Mouse (Mus musculus) right cerebral cortex, postnatal 4 days (tissue): ENCODE measurements around the gene Ptprg.
"Not testable (repeated sequence)": the region's sequence is repeated elsewhere in the genome, so short reads cannot be mapped to it uniquely, and the experiment has no call there.

Experiments
- DNase-seq: peaks from one replicate; pipeline ENCODE4 v3.0.0-alpha.2; 2022

Gene Ptprg

DNA sequence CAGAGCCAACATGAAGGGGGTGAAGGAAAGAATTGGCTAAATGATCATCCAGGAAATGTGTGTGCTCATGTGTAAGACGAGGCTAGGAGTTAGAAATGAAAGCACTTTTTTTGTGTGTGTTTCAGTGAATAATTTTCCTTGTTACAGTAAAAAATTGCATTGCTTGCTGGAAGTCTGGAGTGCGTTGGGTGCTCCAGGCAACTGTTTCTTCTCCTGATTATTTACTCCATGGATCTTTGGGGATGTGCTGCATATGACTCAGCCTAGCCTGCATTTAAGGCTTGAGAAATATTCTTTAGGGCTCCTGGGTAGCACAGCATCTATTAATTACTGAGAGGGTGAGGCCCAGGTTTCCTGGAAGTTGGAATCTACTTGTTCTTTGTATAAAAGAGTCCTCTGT lies 435.6 kb downstream of the Ptprg start:
- no peak for DNase-seq

DNA sequence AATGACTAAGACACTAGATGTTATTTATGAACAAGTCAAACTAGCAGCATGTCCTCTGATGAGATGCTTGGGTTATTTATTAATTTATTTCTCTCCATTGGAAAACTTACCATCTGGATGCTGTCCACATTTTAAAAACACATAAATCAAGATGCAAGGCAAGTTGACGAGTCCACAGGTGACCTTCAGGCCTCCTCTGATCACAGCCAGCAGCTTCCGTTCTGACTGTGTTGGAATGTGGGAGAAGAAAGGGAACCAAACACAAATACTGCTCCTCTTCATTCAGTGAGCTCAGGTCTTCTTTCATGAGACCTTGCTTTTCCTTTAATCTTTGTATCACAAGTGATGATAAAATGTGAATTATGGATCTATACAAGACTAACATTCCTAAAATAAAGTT lies 437.8 kb downstream of the Ptprg start:
- no peak for DNase-seq

- no peak for DNase-seq
Measured at GRCm38 (mm10) chr14:11992111-11992510, 438.8 kb downstream of the Ptprg start.

DNA sequence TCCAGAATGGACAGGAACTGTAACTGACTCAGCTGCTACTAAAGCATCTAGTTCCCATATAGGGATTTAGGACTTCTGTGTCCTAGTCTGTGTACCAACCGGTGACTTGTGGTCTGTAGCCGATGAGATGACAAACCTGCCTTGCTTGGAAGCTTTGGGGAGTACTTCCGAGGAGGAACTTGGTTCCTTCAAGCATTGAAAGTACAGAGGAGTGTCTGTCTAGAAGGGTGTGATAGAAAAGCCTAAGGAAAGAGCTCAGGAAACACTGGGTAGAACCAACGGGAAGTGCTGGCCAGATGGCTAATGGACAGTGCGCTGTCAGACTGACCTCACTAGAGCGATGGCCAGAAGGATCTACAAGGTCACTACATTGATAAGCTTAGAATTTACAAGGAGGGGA lies 439.2 kb downstream of the Ptprg start:
- no peak for DNase-seq

DNA sequence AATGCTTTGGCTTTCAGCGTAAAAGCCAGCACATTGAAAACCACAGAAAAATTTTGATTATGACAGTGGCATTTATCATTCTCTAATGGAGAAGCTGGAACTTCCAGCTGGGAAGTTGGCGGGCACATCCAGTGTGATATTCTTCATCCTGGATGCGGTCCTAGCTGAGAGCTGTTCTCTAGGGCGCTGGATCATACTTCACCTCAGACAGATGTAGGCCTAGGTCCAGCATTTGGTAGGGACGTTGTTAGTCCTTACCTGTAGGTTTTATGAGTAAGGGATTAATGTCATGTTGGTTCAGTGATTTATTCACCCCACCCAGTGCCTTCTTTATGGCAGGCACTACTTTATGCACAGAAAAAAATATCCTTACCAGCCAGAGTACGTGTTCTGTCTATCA lies 444.2 kb downstream of the Ptprg start:
- DNase-seq: no peak

DNA sequence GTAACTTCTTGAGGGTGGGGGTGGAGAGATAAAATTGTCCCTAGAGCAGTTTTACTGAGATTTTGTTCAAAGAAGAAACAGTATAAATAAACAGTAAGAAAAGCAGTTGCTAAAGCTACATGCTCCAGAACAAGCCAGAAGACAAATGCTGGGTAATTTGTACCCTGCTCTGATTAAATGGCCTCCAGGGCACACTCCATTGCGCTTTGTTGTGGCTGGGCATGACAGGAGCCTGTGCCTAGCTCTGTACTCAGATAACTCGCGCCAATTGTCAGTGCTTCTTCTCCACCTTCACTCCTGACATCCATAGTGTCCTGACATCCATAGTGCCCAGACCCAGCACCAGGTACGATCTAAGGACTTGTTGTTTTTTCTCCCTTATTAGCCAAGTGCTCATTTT lies 445.1 kb downstream of the Ptprg start:
- DNase-seq: no peak

- no peak for DNase-seq
Measured at GRCm38 (mm10) chr14:12004061-12004460, 450.7 kb downstream of the Ptprg start.

DNA sequence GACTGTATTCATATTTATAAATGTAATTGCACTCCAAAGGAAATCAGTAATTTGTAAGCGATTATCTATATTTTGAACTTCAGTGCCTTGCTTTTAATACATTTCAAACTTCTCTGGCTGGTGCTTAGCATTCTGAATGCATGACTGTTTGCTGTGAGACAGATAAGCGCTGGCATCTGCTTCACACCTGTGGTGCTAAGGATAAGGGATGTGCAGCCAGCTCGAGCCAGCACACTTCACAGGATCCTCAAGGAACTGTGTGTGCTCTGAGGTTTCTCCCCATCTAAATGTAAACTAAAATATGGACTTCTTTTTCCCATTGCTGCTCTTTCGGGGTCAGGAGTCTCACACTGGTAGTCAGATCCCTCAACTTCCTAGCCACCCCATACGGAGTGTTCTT lies 458.4 kb downstream of the Ptprg start:
- DNase-seq: no peak

DNA sequence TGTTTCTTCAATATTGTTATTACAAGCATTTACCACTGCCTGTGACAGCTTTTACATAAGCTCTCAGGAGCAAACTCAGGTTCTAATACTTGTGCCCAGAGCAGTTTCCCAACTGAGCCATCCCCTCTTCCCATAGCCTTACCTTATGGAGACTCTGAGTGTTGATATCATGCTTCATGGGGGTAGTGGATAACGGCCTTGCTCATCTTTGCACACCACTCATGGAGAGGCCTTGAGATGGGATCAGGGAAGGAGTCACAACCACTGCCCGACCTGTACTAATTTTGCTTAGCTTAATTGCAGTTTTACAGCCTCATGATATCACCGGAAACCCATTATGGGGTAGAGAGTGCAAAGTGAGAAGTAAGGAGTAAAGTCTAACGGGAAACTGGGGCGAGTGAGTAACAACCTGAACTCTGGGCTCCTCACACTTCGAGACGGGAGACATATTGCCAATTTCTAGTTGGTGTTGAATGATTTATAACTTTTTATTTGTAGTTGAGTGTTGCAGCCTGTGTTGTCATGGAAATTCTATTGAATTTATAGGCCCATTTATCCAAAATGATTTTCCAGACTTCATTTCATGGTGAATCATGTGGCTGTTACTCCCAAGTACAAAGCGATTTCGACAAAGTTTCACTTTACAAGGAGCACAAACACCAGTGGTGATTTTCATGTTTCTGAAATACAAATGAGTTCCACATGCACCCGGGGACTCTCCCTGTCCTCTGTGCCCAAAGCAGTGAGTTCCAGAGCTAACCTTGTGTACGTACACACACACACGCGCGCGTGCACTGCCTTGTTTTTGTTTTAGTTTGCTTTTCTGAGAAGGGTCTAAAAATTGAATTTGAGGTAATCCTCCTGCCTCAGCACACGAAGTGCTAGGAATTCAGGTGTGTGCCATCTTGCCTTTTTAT lies 472.7 kb downstream of the Ptprg start:
- no peak for DNase-seq

DNA sequence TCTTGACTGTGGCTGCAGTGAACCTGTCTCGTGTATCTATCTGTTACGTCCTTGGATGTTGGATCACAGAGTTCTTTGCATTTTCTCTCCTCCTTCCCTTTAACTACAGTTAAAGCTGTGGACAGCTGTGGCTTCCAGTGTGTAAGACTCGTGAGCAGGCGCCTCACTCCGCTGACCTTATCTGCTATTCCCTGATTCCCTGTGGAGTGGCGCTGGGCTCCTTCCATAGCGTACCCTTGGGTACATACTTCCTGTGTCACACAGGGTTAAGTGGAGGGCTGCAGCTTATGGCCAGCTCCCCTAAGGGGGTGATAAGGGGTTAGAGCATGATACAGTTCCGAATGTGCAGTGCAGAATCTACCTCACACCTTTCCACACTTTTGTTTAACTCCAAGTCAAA lies 473.9 kb downstream of the Ptprg start:
- DNase-seq: no peak

- DNase-seq: no peak
Measured at GRCm38 (mm10) chr14:12029926-12030325, 476.6 kb downstream of the Ptprg start.

- no peak for DNase-seq
Measured at GRCm38 (mm10) chr14:12036530-12037283, 483.4 kb downstream of the Ptprg start.

- no peak for DNase-seq
Measured at GRCm38 (mm10) chr14:12039743-12040142, 486.4 kb downstream of the Ptprg start.

- no peak for DNase-seq
Measured at GRCm38 (mm10) chr14:12041566-12041965, 488.2 kb downstream of the Ptprg start.

DNA sequence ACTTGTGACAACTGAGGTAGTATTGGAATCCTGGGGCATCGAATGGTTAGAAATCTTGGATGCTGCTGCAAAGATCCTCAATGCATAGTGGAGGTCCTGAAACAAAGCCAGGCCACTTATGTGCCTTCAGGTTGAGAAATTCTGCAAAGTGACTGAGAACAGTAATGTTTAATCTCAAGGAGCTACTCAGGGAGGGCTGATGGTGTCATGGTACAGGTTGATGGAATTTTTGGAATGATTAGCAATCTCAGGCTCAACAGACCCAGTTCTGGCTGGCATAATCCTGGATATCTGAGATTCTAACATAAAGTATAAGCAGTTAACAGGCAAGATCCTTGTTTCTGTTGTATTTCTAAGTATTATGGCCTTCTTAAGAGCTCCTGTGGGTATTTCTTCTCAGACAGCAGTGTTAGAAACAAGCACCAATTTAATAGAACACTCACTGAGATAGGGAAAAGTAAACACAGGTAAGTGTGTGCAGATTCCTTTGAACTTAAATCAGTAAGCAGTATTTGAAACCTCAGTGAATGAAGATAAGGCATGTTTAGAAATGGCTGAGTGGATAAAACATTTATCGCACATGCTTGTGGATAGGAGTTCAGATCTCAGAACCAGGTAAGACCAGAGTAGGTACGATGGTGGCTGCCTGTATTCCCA lies 493.0 kb downstream of the Ptprg start:
- no peak for DNase-seq

DNA sequence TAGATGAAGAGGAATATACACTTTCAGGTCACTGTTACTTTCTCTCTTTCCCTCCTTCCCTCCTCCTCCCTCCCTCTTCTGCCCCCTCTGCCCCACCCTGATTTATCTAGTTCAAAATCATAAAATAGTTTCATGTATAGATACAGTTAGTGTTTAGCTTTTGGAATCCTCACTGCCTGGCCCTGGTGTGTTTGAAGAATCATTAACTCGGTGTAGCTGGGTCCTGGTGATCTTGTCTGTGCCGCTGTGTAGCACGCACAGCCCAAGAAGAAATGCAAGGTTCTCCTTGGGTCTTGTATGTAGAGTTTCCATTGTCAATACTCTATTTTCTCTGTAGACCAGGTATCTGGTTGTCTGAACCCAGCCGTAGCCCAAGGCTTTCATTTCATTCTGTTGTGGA lies 494.3 kb downstream of the Ptprg start:
- DNase-seq: no peak

DNA sequence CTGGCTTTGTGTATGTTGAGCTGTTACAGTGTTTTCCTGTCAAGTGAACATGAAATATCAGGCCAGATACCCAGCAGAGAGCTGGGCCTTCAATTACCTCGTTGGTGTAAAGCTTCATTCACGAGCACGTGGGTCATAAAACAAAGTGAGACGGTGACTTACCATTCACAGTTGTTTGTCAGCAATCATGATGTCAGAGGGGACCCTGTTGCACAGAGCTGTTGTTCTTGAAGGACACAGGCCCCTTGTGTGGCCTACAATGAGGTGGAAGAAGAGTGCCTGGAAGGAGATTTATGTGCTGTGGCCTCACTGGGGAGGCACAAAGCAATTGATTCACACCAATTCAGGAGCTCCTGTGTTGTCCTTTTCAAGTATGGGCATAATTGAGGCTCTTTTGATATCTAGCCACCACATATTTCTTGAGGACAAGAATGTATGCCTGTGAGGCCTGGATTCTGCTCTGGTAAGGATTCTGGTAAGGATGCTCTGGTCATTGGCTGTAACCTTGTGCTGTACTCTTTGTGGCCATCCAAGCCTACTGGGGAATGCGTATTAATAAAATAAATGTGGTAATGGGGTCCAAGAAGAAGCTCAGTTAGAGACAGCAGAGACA lies 503.7 kb downstream of the Ptprg start:
- no peak for DNase-seq

GRCm38 (mm10) chr14:12057856-12058255 lies 504.5 kb downstream of the Ptprg start:
- no peak for DNase-seq

DNA sequence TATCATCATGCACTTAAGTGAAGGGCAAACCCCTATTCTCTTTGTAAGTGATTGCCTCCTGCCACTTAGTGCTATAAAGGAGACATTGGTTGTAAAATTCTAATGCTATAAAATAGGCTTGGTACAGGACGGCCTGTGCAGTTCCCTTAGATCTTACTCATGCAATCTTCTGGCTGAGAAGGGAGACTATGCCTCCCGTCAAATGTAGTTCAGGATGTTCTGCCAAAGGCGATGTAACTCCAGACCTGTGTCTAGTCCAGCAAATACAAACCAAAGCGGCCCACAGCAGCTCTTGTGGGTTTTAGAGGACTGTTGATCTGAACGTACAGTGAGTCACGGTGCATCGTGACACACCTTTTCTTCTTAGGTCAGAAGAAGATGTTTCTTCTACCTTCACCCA lies 505.8 kb downstream of the Ptprg start:
- no peak for DNase-seq

GRCm38 (mm10) chr14:12061313-12061712 lies 508.0 kb downstream of the Ptprg start:
- DNase-seq: not testable (repeated sequence)

GRCm38 (mm10) chr14:12062628-12063360 lies 509.5 kb downstream of the Ptprg start:
- no peak for DNase-seq

- DNase-seq: no peak
Measured at GRCm38 (mm10) chr14:12065001-12065400, 511.7 kb downstream of the Ptprg start.
